Mouse (Mus musculus) spleen, adult 10 weeks (tissue): Measurements from ENCODE around the gene Gm42420. TPM values are rescaled to one million over a fixed set of nuclear protein-coding genes. Genes with fewer than 3 reads are reported as not detected.

Experiments
- polyA plus RNA-seq: library from polyadenylated mRNA; stranded (reverse); fragments of 350-450 nt; fragmentation: Illumina TruSeq; extraction: RNeasy Lipid Tissue Mini Kit (QIAGEN cat#74804); gene quantifications from one replicate; pipeline ENCODE4 v1.2.3, GENCODE M21; 2015; ENCODE audit warnings: low replicate concordance; ENCODE audit not compliant: insufficient read depth

The Gm42420 gene
- not detected for polyA plus RNA-seq

DNA sequence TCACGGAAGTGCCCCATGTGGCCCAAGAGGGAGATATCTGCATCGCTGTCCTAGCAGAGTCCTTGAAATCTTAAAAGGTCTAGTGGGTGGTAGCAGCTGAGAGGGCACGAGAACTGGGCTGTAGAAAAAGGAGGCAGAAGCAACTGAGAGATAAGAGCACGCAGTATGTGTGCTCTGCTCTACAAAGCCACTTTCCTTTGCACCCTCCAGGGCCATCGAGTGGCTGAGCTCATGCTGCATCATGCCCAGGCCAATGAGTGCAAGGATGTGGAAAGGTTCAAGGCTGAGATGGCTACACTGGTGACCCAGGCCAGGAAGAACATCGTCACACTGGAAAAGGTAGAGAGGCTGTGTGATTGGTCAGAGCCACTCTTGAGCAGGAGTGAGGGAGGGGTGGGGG lies at the start of gene Gm42420:
Gene Gm42420, plus strand, starts transcription at position 237 of the 400 bp plus-strand sequence.

DNA sequence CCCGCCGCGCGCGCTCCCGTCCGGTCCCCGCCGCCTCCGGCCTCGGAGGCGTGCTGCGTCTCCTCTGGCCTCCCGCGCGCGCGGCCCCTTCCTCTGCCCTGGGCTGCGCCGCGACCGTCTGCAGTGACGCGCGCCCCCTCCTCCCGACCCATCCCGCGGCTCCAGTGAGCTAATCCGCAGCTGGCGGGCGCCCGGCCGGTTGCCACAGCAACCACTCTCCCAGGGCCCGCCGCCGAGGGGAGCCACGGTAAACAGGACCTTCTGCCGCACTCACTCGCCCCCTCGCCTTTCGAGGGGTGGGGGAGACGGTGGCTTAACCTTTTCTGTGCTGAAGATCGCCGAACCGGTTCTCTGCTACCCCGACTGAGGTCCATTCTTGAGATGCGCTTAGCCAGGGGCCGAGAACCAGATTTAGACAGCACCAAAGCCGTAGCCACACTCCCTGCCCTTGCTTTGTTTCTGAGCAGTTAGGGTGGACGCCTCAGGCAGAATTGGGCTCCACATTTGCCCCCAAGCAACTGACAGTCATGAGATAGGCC lies 27.8 kb upstream of the Gm42420 start, which contains the start of gene Dennd2a:
Gene Dennd2a, minus strand, starts transcription at position 145 of the 539 bp plus-strand sequence.

DNA sequence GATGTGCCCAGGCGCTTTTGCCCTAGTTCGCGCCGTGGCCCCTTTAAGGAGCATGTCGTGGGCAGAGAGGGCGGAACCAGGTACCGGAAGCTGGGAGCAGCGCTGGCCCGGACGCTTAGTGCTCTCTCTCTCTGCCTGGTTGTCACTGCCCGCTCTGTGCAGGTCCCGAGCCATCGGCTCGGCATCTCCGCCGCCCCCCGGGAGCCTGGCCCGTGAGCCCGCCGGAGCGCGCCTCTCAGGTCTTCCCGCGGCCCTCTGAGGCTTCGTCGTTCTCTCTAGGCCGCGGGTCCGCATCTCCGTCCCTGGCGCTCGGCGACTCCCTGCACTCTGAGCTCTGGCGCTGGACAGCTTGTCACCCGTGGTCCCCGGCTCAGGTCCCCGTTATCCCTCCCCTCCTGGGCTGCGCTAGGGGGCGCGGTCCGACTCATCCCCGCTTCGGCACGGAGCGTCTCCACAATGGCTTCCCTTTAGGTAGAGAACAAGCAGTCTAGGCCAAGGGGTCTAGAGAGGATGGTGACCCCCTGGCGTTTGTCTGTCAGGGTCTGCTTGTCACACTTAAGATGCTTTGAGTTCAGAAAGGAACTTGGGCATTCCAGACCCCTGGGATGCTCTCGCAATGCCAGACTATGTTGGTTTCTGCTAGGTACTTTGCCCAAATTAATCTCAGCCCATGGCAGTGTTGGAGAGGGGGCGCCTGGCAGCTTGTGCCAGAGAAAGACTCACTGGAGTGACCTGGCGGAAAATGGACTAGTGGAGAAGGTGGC lies 11.6 kb upstream of the Gm42420 start, which contains the start of gene Adck2:
Gene Adck2, plus strand, starts transcription at position 83 of the 764 bp plus-strand sequence.

DNA sequence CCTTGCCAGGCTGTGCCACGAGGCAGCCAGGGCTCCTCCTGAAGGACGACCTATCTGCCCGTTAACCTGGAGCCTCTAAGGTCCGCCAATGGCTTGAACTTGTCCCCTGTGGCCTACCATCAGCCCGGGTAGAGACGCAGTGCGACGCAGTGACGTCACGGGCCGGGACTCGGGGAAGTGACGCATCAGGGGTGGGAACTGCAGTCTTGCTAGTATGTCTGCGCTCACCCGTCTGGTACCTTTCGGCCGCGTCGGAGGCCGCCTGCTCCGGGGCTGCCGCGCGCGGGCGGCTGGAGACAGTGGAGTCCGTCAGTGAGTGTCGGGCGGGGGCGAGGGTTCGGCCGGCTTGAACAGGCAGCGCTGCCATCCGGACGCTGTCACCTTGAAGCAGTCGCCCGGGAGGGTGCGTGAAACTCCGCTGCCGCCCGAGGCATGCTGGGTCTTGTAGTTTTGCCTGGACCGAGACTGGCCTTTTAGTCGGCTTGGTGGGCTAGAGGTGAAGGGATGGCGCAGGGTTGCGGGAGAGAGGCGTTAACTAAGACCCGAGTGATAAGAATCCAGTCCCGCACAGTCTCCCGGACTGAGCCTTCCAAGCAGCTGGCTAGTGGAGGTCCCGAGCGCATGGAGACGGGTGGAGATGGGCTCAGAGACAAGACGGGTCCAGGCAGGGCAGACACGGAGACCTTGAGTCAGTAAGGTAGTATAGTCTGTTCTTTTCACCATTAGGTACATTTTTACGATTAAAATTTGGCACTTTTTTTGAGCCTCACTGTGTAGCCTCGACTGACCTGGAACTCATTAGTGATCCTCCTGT lies 7.1 kb downstream of the Gm42420 start, which contains the start of gene Ndufb2:
Gene Ndufb2, plus strand, starts transcription at position 174 of the 814 bp plus-strand sequence.

Other genes starting within 250 kb of the Gm42420 start
- 37.4 TPM for gene Slc37a3, start 208.1 kb upstream of the Gm42420 start, polyA plus RNA-seq
- gene Rab19, start 204.6 kb upstream of the Gm42420 start, polyA plus RNA-seq = 13.9 TPM
- 288 TPM for gene Mkrn1, start 165.3 kb upstream of the Gm42420 start, polyA plus RNA-seq
- 5.7 TPM for gene Dennd2a, start 27.9 kb upstream of the Gm42420 start, polyA plus RNA-seq
- gene Adck2, start 11.9 kb upstream of the Gm42420 start, polyA plus RNA-seq = 21.6 TPM
- 65.7 TPM for gene Ndufb2, start 6.8 kb downstream of the Gm42420 start, polyA plus RNA-seq
- gene Braf, start 139.7 kb downstream of the Gm42420 start, polyA plus RNA-seq = 26.7 TPM
- 113 TPM for gene Mrps33, start 225.2 kb downstream of the Gm42420 start, polyA plus RNA-seq